Mouse (Mus musculus) heart, postnatal 10 days (tissue): ENCODE measurements around the gene Gjd3. TPM values are rescaled to one million over a fixed set of nuclear protein-coding genes. Genes with fewer than 3 reads are reported as not detected.

Experiments
- DNase-seq, 2 experiments: peaks; one replicate each; pipeline ENCODE4 v3.0.0; 2021
- intact Hi-C: fragments of 180-260 bp; cut with DNase I; formaldehyde crosslinking; loops from one replicate; pipeline ENCODE4 v1.15.1; 2025
- total RNA-seq, 2 experiments: library from RNA; stranded (reverse); gene quantifications; 2 replicates each; pipeline ENCODE4 v1.2.3; 2021

The Gjd3 gene
- total RNA-seq, 2 experiments from 2014 or later = 1.3 to 2.0 TPM

GRCm38 (mm10) chr11:98981997-98982772 lies 631 bp downstream of the Gjd3 start:
- peak; percentile 73 to 76 for DNase-seq
- intact Hi-C loops = no loop called here

- no peak for DNase-seq
- intact Hi-C loops = no loop called here
Observed at GRCm38 (mm10) chr11:98981289-98981996, 1.4 kb downstream of the Gjd3 start.

- no peak for DNase-seq
- intact Hi-C loops = loop anchor here (5.0 kb wide), 1 partner anchor 148 kb away; no protein-coding TSS in a partner anchor
Observed at GRCm38 (mm10) chr11:98979356-98979755, 3.5 kb downstream of the Gjd3 start.

GRCm38 (mm10) chr11:98978526-98979148 lies 4.2 kb downstream of the Gjd3 start:
- no peak for DNase-seq
- intact Hi-C loops = loop anchor here (5.0 kb wide), 1 partner anchor 149 kb away; no protein-coding TSS in a partner anchor

GRCm38 (mm10) chr11:98974871-98975719 lies 7.7 kb downstream of the Gjd3 start:
- peak; percentile 77 to 87 for DNase-seq
- intact Hi-C loops = loop anchor here (2.0 to 5.0 kb wide), 4 partner anchors 60 to 176 kb away; partner anchors contain the start of gene Wipf2

- no peak for DNase-seq
- intact Hi-C loops = loop anchor here (2.0 to 5.0 kb wide), 3 partner anchors 61 to 177 kb away; partner anchors contain the start of gene Wipf2
Observed at GRCm38 (mm10) chr11:98974213-98974612, 8.6 kb downstream of the Gjd3 start.

- peak in 1 of 2 experiments; percentile 48 for DNase-seq
- intact Hi-C loops = loop anchor here (5.0 kb wide), 1 partner anchor 111 kb away; the partner anchor contains the start of gene Wipf2
Observed at GRCm38 (mm10) chr11:98973584-98973983, 9.2 kb downstream of the Gjd3 start.

GRCm38 (mm10) chr11:98972801-98973360 lies 9.9 kb downstream of the Gjd3 start:
- DNase-seq = no peak
- intact Hi-C loops = loop anchor here (1.0 to 5.0 kb wide), 3 partner anchors 40 to 111 kb away; partner anchors contain the start of gene Wipf2

GRCm38 (mm10) chr11:98972215-98972614 lies 10.6 kb downstream of the Gjd3 start:
- intact Hi-C loops = loop anchor here (1.0 to 5.0 kb wide), 3 partner anchors 39 to 110 kb away; partner anchors contain the start of gene Wipf2
- DNase-seq = peak; percentile 91 to 93

- intact Hi-C loops = loop anchor here (1.0 to 5.0 kb wide), 3 partner anchors 38 to 109 kb away; partner anchors contain the start of gene Wipf2
- DNase-seq = peak; percentile 84 to 88
Observed at GRCm38 (mm10) chr11:98971316-98972031, 11.3 kb downstream of the Gjd3 start.

GRCm38 (mm10) chr11:98970191-98970925 lies 12.5 kb downstream of the Gjd3 start:
- DNase-seq = no peak
- intact Hi-C loops = loop anchor here (5.0 kb wide), 1 partner anchor 108 kb away; the partner anchor contains the start of gene Wipf2

- intact Hi-C loops = no loop called here
- DNase-seq = peak; percentile 66 to 67
Observed at GRCm38 (mm10) chr11:98969496-98969927, 13.3 kb downstream of the Gjd3 start.

- peak in 1 of 2 experiments; percentile 24 for DNase-seq
- intact Hi-C loops = no loop called here
Observed at GRCm38 (mm10) chr11:98968716-98969495, 13.9 kb downstream of the Gjd3 start.

GRCm38 (mm10) chr11:98968079-98968478 lies 14.7 kb downstream of the Gjd3 start:
- DNase-seq = peak; percentile 17 to 34
- intact Hi-C loops = no loop called here

GRCm38 (mm10) chr11:98966499-98967141 lies 16.2 kb downstream of the Gjd3 start:
- peak; percentile 93 to 94 for DNase-seq
- intact Hi-C loops = no loop called here

GRCm38 (mm10) chr11:98965416-98966077 lies 17.3 kb downstream of the Gjd3 start:
- intact Hi-C loops = no loop called here
- no peak for DNase-seq
